Mouse (Mus musculus) forebrain, embryonic 13.5 days (tissue): ENCODE data around the gene Atp6v1g2. TPM values are rescaled to one million over a fixed set of nuclear protein-coding genes. Genes with fewer than 3 reads are reported as not detected.

Experiments used
- ATAC-seq: fragments of 200-750 bp; cut with Nextera tagmentation; 2 replicates; pipeline ENCODE4 v1.8.0; 2017
- H3K27ac ChIP-seq: fragments of 300-500 bp; sonication (generic); 2 replicates; pipeline ENCODE4 v1.5.1; 2015; ENCODE audit warnings: inconsistent platforms, mild to moderate bottlenecking, moderate library complexity
- H3K27me3 ChIP-seq: fragments of 300-500 bp; sonication (generic); 2 replicates; pipeline ENCODE4 v1.6.1; 2015; ENCODE audit warnings: mild to moderate bottlenecking, inconsistent platforms
- H3K36me3 ChIP-seq: fragments of 300-500 bp; sonication (generic); 2 replicates; pipeline ENCODE4 v1.6.1; 2015; ENCODE audit warnings: mild to moderate bottlenecking, inconsistent platforms; ENCODE audit not compliant: poor library complexity, severe bottlenecking
- H3K4me1 ChIP-seq: fragments of 300-500 bp; sonication (generic); 2 replicates; pipeline ENCODE4 v1.6.1; 2015; ENCODE audit warnings: inconsistent platforms
- H3K4me2 ChIP-seq: fragments of 300-500 bp; sonication (generic); 2 replicates; pipeline ENCODE4 v1.6.1; 2015; ENCODE audit warnings: inconsistent platforms, mild to moderate bottlenecking, moderate library complexity
- H3K4me3 ChIP-seq: fragments of 300-500 bp; sonication (generic); 2 replicates; pipeline ENCODE4 v1.5.1; 2015; ENCODE audit warnings: mild to moderate bottlenecking, inconsistent platforms
- H3K9ac ChIP-seq: fragments of 300-500 bp; sonication (generic); 2 replicates; pipeline ENCODE4 v1.6.1; 2015; ENCODE audit warnings: mild to moderate bottlenecking, inconsistent platforms
- H3K9me3 ChIP-seq: fragments of 300-500 bp; sonication (generic); replicated peaks from 2 replicates; pipeline ENCODE4 v1.6.1; 2016; ENCODE audit warnings: inconsistent platforms
- WGBS: fragments of 180-500 bp; shearing (Covaris S2); methylation state at CpG from one replicate; pipeline ENCODE4 v1.1.7; 2015; 5-methylcytosine and 5-hydroxymethylcytosine counted together
- polyA plus RNA-seq: library from polyadenylated mRNA; unstranded; fragments of >200 nt; fragmentation: Nextera tagmentation; extraction: Ambion mirVana; gene quantifications from 2 replicates; pipeline ENCODE4 v1.2.1, GENCODE M21; 2015

Atp6v1g2 gene
- polyA plus RNA-seq, 1 experiment from 2014 or later: 20.8 TPM

DNA sequence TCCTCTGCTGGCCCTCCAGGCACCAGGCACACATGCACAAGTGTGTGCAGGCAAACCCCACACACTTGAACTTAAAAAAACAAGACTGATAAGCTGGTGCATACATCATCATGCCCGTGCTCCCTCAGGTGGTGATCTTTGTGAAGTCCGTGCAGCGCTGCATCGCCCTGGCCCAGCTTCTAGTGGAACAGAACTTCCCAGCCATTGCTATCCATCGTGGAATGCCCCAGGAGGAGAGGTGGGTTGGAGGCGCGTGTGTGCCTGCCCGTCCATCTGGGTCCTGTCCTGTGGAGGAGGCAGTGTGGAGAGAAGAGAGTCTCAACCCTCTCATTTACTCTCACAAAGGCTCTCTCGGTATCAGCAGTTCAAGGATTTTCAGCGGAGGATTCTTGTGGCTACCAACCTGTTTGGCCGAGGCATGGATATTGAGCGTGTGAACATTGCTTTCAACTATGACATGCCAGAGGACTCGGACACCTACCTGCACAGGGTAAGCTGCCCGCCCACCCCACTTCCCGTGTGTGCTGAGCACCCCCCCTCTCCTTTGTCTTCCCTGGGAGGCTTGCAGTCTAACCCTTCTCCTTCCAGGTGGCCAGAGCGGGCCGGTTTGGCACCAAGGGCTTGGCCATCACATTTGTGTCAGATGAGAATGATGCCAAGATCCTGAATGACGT is 19.3 kb downstream of the Atp6v1g2 start:
- Histone ChIP-seq H3K27ac (no peak overlapping the region), H3K4me3 (no peak overlapping the region), H3K9ac (no peak overlapping the region), H3K9me3 (no peaks in the 10 kb centered on the region), H3K36me3 (peaks cover 70% of the 10 kb centered on the region), H3K27me3 (no peaks in the 10 kb centered on the region), H3K4me2 (no peak overlapping the region), H3K4me1 (peaks cover 3% of the 10 kb centered on the region; the same call in 1 of the 2 replicates)
- no peak for ATAC-seq
- WGBS: 85% methylated on average over 18 of the region's 18 CpGs

DNA sequence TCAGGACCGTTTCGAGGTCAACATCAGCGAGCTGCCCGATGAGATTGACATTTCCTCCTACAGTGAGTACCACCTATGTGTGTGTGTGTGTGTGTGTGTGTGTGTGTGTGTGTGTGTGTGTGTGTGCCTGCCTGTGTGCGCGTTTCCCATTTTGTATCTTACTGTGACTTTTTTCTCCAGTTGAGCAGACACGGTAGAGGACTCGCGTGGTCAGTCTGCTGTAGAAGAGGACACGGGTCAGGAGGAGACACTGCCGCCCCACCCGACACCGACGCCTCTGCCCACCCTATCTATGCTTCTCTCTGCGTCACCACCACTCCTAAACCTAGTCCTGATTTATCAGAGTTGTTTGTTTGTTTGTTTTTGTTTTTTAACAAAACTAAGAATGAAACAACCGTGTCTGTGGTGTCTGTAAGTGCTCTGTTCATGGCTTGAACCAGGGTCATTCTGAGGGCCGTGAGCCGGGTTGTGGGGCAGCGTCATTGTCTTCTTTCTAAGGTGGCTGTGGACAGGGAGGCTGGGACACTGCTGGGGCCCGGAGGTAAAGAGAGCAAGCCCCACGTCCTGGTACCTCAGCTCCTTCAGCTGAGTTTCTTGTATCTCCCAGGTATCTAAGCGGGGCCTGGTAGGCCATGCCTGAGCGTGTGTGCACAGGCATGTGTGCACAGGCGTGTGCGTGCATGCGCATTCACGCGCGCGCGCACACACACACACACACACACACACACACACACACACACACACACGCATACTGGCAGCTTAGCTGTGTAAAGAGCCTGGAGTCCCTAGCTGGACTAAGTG is 20.0 kb downstream of the Atp6v1g2 start:
- 87% methylated on average over 32 of the region's 32 CpGs for WGBS
- H3K4me3 ChIP-seq: no peak overlapping the region
- no peak overlapping the region for H3K9ac ChIP-seq
- H3K27me3 ChIP-seq: no peaks in the 10 kb centered on the region
- ATAC-seq: peak; percentile 20
- no peak overlapping the region for H3K4me2 ChIP-seq
- H3K4me1 ChIP-seq: no peaks in the 10 kb centered on the region
- H3K27ac ChIP-seq: no peak overlapping the region
- H3K36me3 ChIP-seq: peaks cover 62% of the 10 kb centered on the region
- H3K9me3 ChIP-seq: no peaks in the 10 kb centered on the region

DNA sequence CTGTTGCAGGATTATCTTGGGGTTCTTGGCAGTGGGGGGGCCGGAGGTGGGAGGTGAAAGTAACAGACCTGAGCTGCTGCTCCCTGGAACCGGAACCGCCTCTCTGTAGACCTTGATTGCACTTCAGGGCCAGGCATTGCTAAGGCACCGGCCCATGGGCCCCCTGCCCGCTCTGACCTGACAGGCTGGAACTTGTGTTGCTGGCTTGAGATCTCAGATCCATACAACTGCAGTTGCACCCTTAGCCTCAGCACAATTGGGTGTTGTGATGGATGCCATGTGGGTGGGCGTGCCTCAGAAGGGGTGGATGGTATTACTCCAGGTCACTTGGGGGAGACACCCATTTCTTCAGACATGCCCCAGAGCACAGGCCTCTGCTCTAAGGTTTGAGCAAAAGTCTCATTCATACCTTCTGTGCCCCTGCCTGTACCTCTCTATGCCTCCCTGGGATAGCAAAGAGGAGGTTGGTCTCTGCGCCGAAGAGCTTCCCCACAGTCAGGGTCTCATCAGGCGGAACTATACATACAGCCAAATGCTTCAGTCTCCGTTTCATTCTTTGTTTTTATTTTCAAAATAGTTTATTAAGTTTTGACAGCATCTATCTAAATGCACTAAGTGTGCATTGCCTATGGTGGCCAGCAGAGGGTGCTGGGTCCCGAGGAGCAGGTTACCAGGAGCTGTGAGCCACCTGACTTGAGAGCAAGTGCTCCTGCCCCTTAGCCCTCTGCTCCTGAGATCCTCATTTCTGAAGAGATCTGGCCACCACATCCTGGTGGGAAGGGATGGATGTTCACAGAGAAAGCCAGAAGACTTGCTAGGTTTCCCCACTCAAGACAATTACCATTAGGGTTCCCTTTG is 21.0 kb downstream of the Atp6v1g2 start:
- no peak overlapping the region for H3K27ac ChIP-seq
- H3K4me1 ChIP-seq: no peaks in the 10 kb centered on the region
- ATAC-seq: peak; percentile 22
- no peak overlapping the region for H3K4me3 ChIP-seq
- H3K9ac ChIP-seq: no peak overlapping the region
- 61% methylated on average over 11 of the region's 11 CpGs for WGBS
- H3K9me3 ChIP-seq: no peaks in the 10 kb centered on the region
- H3K27me3 ChIP-seq: no peaks in the 10 kb centered on the region; the same call in 1 of the 2 replicates
- no peak overlapping the region for H3K4me2 ChIP-seq
- peaks cover 53% of the 10 kb centered on the region for H3K36me3 ChIP-seq

GRCm38 (mm10) chr17:35255301-35255700 is 21.8 kb downstream of the Atp6v1g2 start:
- ATAC-seq: no peak
- no peak overlapping the region for H3K27ac ChIP-seq
- H3K4me1 ChIP-seq: no peaks in the 10 kb centered on the region
- no peak overlapping the region for H3K4me3 ChIP-seq
- no peaks in the 10 kb centered on the region for H3K9me3 ChIP-seq
- peaks cover 44% of the 10 kb centered on the region for H3K36me3 ChIP-seq
- WGBS: 63% methylated on average over 3 of the region's 3 CpGs
- H3K27me3 ChIP-seq: no peaks in the 10 kb centered on the region; the same call in 1 of the 2 replicates
- no peak overlapping the region for H3K4me2 ChIP-seq
- H3K9ac ChIP-seq: no peak overlapping the region

- Histone ChIP-seq H3K9ac (no peak overlapping the region), H3K4me2 (no peak overlapping the region), H3K4me1 (no peaks in the 10 kb centered on the region), H3K9me3 (no peaks in the 10 kb centered on the region), H3K36me3 (peaks cover 40% of the 10 kb centered on the region), H3K27ac (no peak overlapping the region), H3K4me3 (no peak overlapping the region), H3K27me3 (no peaks in the 10 kb centered on the region; the same call in 1 of the 2 replicates)
- WGBS: 63% methylated on average over 4 of the region's 4 CpGs
- ATAC-seq: no peak
These were observed 22.2 kb downstream of the Atp6v1g2 start for GRCm38 (mm10) chr17:35255704-35256103.

DNA sequence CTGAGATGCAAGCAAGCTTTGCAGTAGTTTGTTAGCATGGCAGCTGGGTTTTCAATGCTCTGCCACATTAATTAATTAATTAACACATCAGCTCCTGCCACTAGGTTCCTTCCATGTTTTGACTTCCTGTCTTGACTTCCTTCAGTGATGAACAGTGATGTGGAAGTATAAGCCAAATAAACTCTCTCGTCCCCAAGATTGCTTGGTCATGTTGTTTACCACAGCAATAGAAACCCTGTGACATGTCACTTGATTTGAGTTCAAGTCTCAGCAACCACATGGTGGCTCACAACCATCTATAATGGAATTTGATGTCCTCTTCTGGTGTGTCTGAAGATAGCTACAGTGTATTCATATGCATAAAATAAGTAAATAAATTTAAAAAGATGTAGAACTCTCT is 23.9 kb downstream of the Atp6v1g2 start:
- Histone ChIP-seq H3K9me3 (no peaks in the 10 kb centered on the region), H3K4me3 (no peak overlapping the region), H3K4me1 (0 out of 2 replicates have a peak, but pooled peaks cover under 1% of the 10 kb centered on the region), H3K27me3 (peaks cover 11% of the 10 kb centered on the region), H3K27ac (no peak overlapping the region), H3K9ac (0 out of 2 replicates have a peak overlapping the region, but pooled peaks have one; percentile 18), H3K36me3 (peaks cover 24% of the 10 kb centered on the region), H3K4me2 (no peak overlapping the region)
- WGBS: 82% methylated on average over 1 of the region's 1 CpGs
- ATAC-seq: no peak

DNA sequence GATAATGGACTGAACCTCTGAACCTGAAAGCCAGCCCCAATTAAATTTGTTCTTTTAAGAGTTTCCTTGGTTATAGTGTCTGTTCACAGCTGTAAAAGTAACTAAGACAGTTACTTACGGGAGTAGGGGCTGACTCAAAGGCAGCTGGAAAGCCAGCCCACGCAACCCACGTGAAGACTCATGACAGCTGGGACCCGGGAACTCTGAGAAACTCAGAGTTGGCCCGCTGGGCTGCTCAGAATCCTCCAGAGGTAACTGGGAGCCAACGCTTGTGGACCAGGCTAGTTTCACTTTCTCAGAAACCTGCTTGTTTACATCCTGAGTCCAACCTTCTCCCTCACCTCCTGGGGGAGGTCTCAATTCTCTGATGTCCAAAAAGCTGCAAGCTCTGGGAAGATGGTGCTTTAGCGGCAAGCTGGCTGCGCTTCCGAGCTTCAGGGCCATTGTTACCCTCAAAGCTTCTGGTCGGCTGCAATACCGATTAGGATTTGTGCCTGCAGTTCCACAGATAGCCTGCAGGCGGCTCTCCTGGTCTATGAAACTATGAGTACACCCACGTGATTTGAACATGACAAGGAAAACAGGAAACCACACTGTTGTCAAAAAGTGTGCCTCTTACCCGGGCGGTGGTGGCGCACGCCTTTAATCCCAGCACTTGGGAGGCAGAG is 24.5 kb downstream of the Atp6v1g2 start:
- Histone ChIP-seq H3K27ac (no peak overlapping the region), H3K36me3 (peaks cover 19% of the 10 kb centered on the region), H3K9ac (0 out of 2 replicates have a peak overlapping the region, but pooled peaks have one; percentile 18), H3K4me2 (peak overlapping the region; percentile 51), H3K4me3 (peak overlapping the region; percentile 14), H3K27me3 (peaks cover 13% of the 10 kb centered on the region), H3K4me1 (0 out of 2 replicates have a peak, but pooled peaks cover 4% of the 10 kb centered on the region), H3K9me3 (no peaks in the 10 kb centered on the region)
- no peak for ATAC-seq
- 13% methylated on average over 17 of the region's 17 CpGs for WGBS

DNA sequence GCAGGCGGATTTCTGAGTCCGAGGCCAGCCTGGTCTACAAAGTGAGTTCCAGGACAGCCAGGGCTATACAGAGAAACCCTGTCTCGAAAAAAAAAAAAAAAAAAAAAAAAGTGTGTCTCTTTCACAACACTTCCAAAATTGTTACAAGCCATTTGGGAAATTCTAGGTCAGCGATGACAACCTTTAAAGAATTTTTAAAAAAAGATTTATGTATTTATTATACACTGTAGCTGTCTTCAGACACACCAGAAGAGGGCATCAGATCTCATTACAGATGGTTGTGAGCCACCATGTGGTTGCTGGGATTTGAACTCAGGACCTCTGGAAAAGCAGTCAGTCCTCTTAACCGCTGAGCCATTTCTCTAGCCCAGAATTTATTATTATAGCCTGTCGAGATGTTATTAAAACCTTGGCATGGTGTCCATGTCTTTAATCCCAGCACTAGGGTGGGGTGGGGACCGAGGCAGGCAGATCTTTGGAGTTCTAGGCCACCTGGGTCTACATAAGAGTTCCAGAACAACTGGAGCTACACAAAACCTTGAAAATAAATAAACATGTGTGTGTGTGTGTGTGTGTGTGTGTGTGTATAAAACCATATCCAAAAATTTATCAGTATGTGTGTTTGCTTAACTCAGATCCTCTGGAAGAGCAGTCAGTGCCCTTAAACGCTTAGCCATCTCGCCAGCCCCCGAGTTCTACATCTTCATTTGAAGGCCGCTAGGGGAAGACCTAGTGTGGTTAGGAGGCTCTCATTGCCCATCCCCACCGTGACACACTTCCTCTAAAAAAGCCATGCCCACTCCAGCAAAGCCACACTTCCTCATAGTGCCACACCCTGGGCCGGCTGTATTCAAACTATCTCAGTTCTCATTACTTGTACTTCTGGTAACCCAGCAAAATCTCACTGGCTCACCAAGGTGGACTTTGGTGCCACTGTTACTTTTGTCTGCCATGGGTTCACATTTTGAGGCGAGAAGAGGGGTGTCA is 25.3 kb downstream of the Atp6v1g2 start:
- no peak for ATAC-seq
- Histone ChIP-seq H3K36me3 (peaks cover 10% of the 10 kb centered on the region), H3K9ac (no peak overlapping the region), H3K27ac (no peak overlapping the region), H3K4me1 (0 out of 2 replicates have a peak, but pooled peaks cover 7% of the 10 kb centered on the region), H3K9me3 (no peaks in the 10 kb centered on the region), H3K4me2 (no peak overlapping the region), H3K4me3 (no peak overlapping the region), H3K27me3 (peaks cover 14% of the 10 kb centered on the region)
- 59% methylated on average over 13 of the region's 14 CpGs for WGBS

- Histone ChIP-seq H3K9me3 (no peaks in the 10 kb centered on the region), H3K27me3 (peaks cover 22% of the 10 kb centered on the region), H3K4me3 (no peak overlapping the region), H3K9ac (no peak overlapping the region), H3K4me1 (0 out of 2 replicates have a peak, but pooled peaks cover 10% of the 10 kb centered on the region), H3K36me3 (peaks cover 2% of the 10 kb centered on the region), H3K27ac (no peak overlapping the region), H3K4me2 (no peak overlapping the region)
- 77% methylated on average over 4 of the region's 4 CpGs for WGBS
- ATAC-seq: no peak
These were observed 26.2 kb downstream of the Atp6v1g2 start for GRCm38 (mm10) chr17:35259621-35260020.

DNA sequence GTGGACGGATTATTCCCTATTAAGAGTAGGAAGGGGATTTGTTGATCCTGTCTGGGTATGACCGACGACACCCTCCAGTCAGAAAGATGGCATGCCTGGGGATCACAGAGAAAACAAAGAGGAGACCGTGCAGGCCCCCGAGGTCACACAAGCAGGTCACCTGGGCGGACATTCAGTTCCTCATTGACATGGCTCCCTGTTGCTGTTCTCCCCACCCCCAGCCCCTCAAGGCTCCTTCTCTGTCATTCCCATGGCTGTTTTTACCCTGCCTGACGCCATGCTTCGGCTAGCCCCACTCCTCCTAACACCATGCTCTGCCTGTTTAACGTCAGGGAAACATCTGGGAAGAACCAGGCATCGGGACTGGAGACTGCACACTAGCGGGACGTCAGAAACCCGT is 28.2 kb downstream of the Atp6v1g2 start:
- Histone ChIP-seq H3K27me3 (peaks cover 22% of the 10 kb centered on the region), H3K4me2 (no peak overlapping the region), H3K4me3 (no peak overlapping the region), H3K27ac (no peak overlapping the region), H3K4me1 (0 out of 2 replicates have a peak, but pooled peaks cover 10% of the 10 kb centered on the region), H3K9ac (no peak overlapping the region), H3K9me3 (no peaks in the 10 kb centered on the region), H3K36me3 (no peaks in the 10 kb centered on the region)
- no peak for ATAC-seq
- 76% methylated on average over 13 of the region's 13 CpGs for WGBS
